8 mouse cellular contexts compared by ENCODE assay signal in genomic region chr4:34886490-34887111, GRCm38 (mm10). TPM values are rescaled to one million over a fixed set of nuclear protein-coding genes. Genes with fewer than 3 reads are reported as not detected.
DNase-seq lines count a peak whose midpoint lies in the region; ATAC-seq and TF ChIP-seq lines count a peak whose summit lies in the region.

No protein-coding gene starts in this region.

- no peaks in the 10 kb centered on the region for H3K36me3 ChIP-seq in embryonic facial prominence, embryonic 15.5 days
- no peaks in the 10 kb centered on the region for H3K36me3 ChIP-seq in kidney, embryonic 14.5 days (ENCODE audit: control insufficient read depth, insufficient read depth, low read length)
- no peaks in the 10 kb centered on the region for H3K36me3 ChIP-seq in limb, embryonic 15.5 days
- H3K36me3 ChIP-seq in midbrain, postnatal 0 days (ENCODE audit: insufficient read depth, low read length): no peaks in the 10 kb centered on the region

- TF ChIP-seq CTCF in bone marrow, adult 2 months (IDR thresholded peaks at IDR 0.05; ENCODE audit: control insufficient read depth, insufficient read depth, low read length): no peak
- no peak; the same call in 1 of the 2 replicates for TF ChIP-seq CTCF in midbrain, postnatal 0 days (IDR thresholded peaks at IDR 0.05)

- peaks cover 33% of the 10 kb centered on the region for H3K27me3 ChIP-seq in embryonic facial prominence, embryonic 15.5 days
- peaks cover 21% of the 10 kb centered on the region for H3K27me3 ChIP-seq in kidney, embryonic 14.5 days (ENCODE audit: control insufficient read depth, insufficient read depth, low read length)
- H3K27me3 ChIP-seq in limb, embryonic 15.5 days: peaks cover 22% of the 10 kb centered on the region
- peaks cover 5% of the 10 kb centered on the region; the same call in 1 of the 2 replicates for H3K27me3 ChIP-seq in midbrain, postnatal 0 days (ENCODE audit: insufficient read depth, low read length)

- H3K4me2 ChIP-seq in embryonic facial prominence, embryonic 15.5 days (replicated peaks): peak overlapping the region; percentile 93
- H3K4me2 ChIP-seq in kidney, embryonic 14.5 days (replicated peaks; ENCODE audit: low read depth, low read length): peak overlapping the region; percentile 74
- H3K4me2 ChIP-seq in limb, embryonic 15.5 days: peak overlapping the region; percentile 91
- peak overlapping the region; percentile 80 for H3K4me2 ChIP-seq in midbrain, postnatal 0 days (ENCODE audit: low read depth, low read length, poor library complexity, severe bottlenecking)

- H3K9me3 ChIP-seq in embryonic facial prominence, embryonic 15.5 days (replicated peaks): no peaks in the 10 kb centered on the region
- H3K9me3 ChIP-seq in kidney, embryonic 14.5 days (ENCODE audit: control insufficient read depth, low read length): no peaks in the 10 kb centered on the region
- no peaks in the 10 kb centered on the region for H3K9me3 ChIP-seq in limb, embryonic 15.5 days
- H3K9me3 ChIP-seq in midbrain, postnatal 0 days (ENCODE audit: low read length): no peaks in the 10 kb centered on the region

- no peaks in the 10 kb centered on the region; the same call in 1 of the 2 replicates for H3K4me1 ChIP-seq in bone marrow, adult 2 months (ENCODE audit: control insufficient read depth, insufficient read depth, low read length)
- peaks cover 11% of the 10 kb centered on the region for H3K4me1 ChIP-seq in embryonic facial prominence, embryonic 15.5 days
- H3K4me1 ChIP-seq in kidney, embryonic 14.5 days (ENCODE audit: control insufficient read depth, insufficient read depth, low read length): 0 out of 2 replicates have a peak, but pooled peaks cover 8% of the 10 kb centered on the region
- peaks cover 10% of the 10 kb centered on the region; the same call in 1 of the 2 replicates for H3K4me1 ChIP-seq in limb, embryonic 15.5 days
- H3K4me1 ChIP-seq in midbrain, postnatal 0 days (ENCODE audit: insufficient read depth, low read length): 0 out of 2 replicates have a peak, but pooled peaks cover 2% of the 10 kb centered on the region

- peak overlapping the region; percentile 80 for H3K4me3 ChIP-seq in bone marrow, adult 2 months (replicated peaks; ENCODE audit: control insufficient read depth, low read depth, low read length)
- peak overlapping the region; percentile 73 for H3K4me3 ChIP-seq in embryonic facial prominence, embryonic 15.5 days (replicated peaks)
- peak overlapping the region; percentile 57 for H3K4me3 ChIP-seq in kidney, embryonic 14.5 days (ENCODE audit: low read length)
- H3K4me3 ChIP-seq in limb, embryonic 15.5 days: peak overlapping the region; percentile 73
- peak overlapping the region; percentile 78 for H3K4me3 ChIP-seq in midbrain, postnatal 0 days (ENCODE audit: low read depth, low read length)

- H3K9ac ChIP-seq in embryonic facial prominence, embryonic 15.5 days: peak overlapping the region; percentile 55
- H3K9ac ChIP-seq in kidney, embryonic 14.5 days (ENCODE audit: low read depth, low read length): peak overlapping the region; percentile 70
- peak overlapping the region; percentile 73 for H3K9ac ChIP-seq in limb, embryonic 15.5 days
- peak overlapping the region; percentile 75 for H3K9ac ChIP-seq in midbrain, postnatal 0 days (replicated peaks; ENCODE audit: low read length, poor library complexity, severe bottlenecking)

- H3K27ac ChIP-seq in bone marrow, adult 2 months (ENCODE audit: control insufficient read depth, insufficient read depth, low read depth, low read length, poor library complexity): peak overlapping the region; percentile 73
- peak overlapping the region; percentile 88 for H3K27ac ChIP-seq in embryonic facial prominence, embryonic 15.5 days (replicated peaks)
- peak overlapping the region; percentile 83 for H3K27ac ChIP-seq in kidney, embryonic 14.5 days (ENCODE audit: low read depth, low read length)
- H3K27ac ChIP-seq in limb, embryonic 15.5 days: peak overlapping the region; percentile 86
- peak overlapping the region; percentile 86 for H3K27ac ChIP-seq in midbrain, postnatal 0 days (ENCODE audit: low read depth, low read length)

- TF ChIP-seq POLR2A in bone marrow, adult 2 months (IDR thresholded peaks at IDR 0.05; ENCODE audit: borderline replicate concordance, control insufficient read depth, low read depth, low read length): peak; percentile 96; the same call in 1 of the 2 replicates

- under 1% methylated on average over 48 of the region's 48 CpGs for WGBS in bone marrow, adult 2 months
- under 1% methylated on average over 48 of the region's 48 CpGs for WGBS in embryonic facial prominence, embryonic 15.5 days
- WGBS in kidney, embryonic 14.5 days: 0% methylated on average over 48 of the region's 48 CpGs
- WGBS in limb, embryonic 15.5 days: 0% methylated on average over 47 of the region's 48 CpGs
- WGBS in midbrain, postnatal 0 days: under 1% methylated on average over 48 of the region's 48 CpGs

- peak; percentile 78 for ATAC-seq in embryonic facial prominence, embryonic 15.5 days (ENCODE audit: insufficient number of reproducible peaks, low FRiP score, low TSS enrichment, low read depth)
- peak; percentile 82 for ATAC-seq in kidney, embryonic 14.5 days (ENCODE audit: low FRiP score, low TSS enrichment)
- peak; percentile 81 for ATAC-seq in limb, embryonic 15.5 days (ENCODE audit: insufficient number of reproducible peaks, low FRiP score, low TSS enrichment, low read depth)
- ATAC-seq in midbrain, postnatal 0 days (ENCODE audit: low FRiP score): peak; percentile 61

- peak; percentile 92 for DNase-seq in A20 (ENCODE audit: low read depth, low spot score)
- DNase-seq in heart, adult 9 months (ENCODE audit: low spot score in 2 of 2): peak; percentile 86 to 87
- peak; percentile 88 for DNase-seq in midbrain, postnatal 0 days (ENCODE audit: low spot score)
- peak; percentile 82 to 84 for DNase-seq in spleen, postnatal 10 days (ENCODE audit: low spot score in 2 of 2)

RNA-seq across cellular contexts. Expression of gene Zfp292, which starts 3.8 kb away (rescaled TPM):
- polyA plus RNA-seq in bone marrow, adult 2 months (2011; ENCODE audit: insufficient read depth, insufficient read length, low replicate concordance, missing spikeins): 5.6 and 11.0 TPM in 2 replicates
- 15.4 and 16.9 TPM in 2 replicates for polyA plus RNA-seq in embryonic facial prominence, embryonic 15.5 days (2015; fragmentation: Nextera tagmentation; extraction: Ambion mirVana)
- polyA plus RNA-seq in kidney, embryonic 14.5 days (2014; fragmentation: Nextera tagmentation; extraction: Ambion mirVana): 19.5 and 26.8 TPM in 2 replicates
- polyA plus RNA-seq in limb, embryonic 15.5 days (2015; fragmentation: Nextera tagmentation; extraction: Ambion mirVana): 14.6 and 17.4 TPM in 2 replicates
- total RNA-seq in midbrain, postnatal 0 days (2014; rRNA removed): 36.5 and 42.4 TPM in 2 replicates
- polyA plus RNA-seq in midbrain, postnatal 0 days (2015; fragmentation: Nextera tagmentation; extraction: Ambion mirVana): 15.9 and 18.9 TPM in 2 replicates

RNA-seq across cellular contexts. Expression of gene Cga, which starts 7.0 kb away (rescaled TPM):
- not detected in 2 replicates for polyA plus RNA-seq in bone marrow, adult 2 months (2011; ENCODE audit: insufficient read depth, insufficient read length, low replicate concordance, missing spikeins)
- 0.60 and 0.92 TPM in 2 replicates for polyA plus RNA-seq in embryonic facial prominence, embryonic 15.5 days (2015; fragmentation: Nextera tagmentation; extraction: Ambion mirVana)
- polyA plus RNA-seq in kidney, embryonic 14.5 days (2014; fragmentation: Nextera tagmentation; extraction: Ambion mirVana): not detected in 2 replicates
- not detected in 2 replicates for polyA plus RNA-seq in limb, embryonic 15.5 days (2015; fragmentation: Nextera tagmentation; extraction: Ambion mirVana)
- total RNA-seq in midbrain, postnatal 0 days (2014; rRNA removed): not detected in 2 replicates
- 0.26 TPM in 1 of 2 replicates, not detected in the other for polyA plus RNA-seq in midbrain, postnatal 0 days (2015; fragmentation: Nextera tagmentation; extraction: Ambion mirVana)

Comparison
In these comparisons a context has a peak if more than half of its experiments do, and no peak if none do; other contexts are left out.
1. Peak in every context shown above with its lines: DNase-seq, ATAC-seq, H3K4me3 ChIP-seq and H3K27ac ChIP-seq.